ENCODE assay signal across 9 mouse cellular contexts in genomic region chr10:117150764-117151163, GRCm38 (mm10). TPM values are rescaled to one million over a fixed set of nuclear protein-coding genes. Genes with fewer than 3 reads are reported as not detected.
A peak's percentile ranks its signal among the peaks of the same experiment; 100 is the strongest.
DNase-seq lines count a peak whose midpoint lies in the region; ATAC-seq lines count a peak whose summit lies in the region.
"Had no signal": no experiment of that assay in that cellular context is flagged by ENCODE, and none has a peak within 500 bp of the region (broad histone marks: within the 10 kb centered on the region; RNA-seq: fewer than 3 reads in every experiment).

No protein-coding gene starts in this region.

- no peaks in the 10 kb centered on the region for H3K9me3 ChIP-seq in heart, embryonic 10.5 days
- no peaks in the 10 kb centered on the region for H3K9me3 ChIP-seq in midbrain, embryonic 11.5 days (ENCODE audit: control insufficient read depth, low read length)
- H3K9me3 ChIP-seq in midbrain, embryonic 16.5 days (replicated peaks; ENCODE audit: control insufficient read depth, low read length, poor library complexity, severe bottlenecking), result no peaks in the 10 kb centered on the region
- H3K9me3 ChIP-seq in intestine, embryonic 15.5 days, result no peaks in the 10 kb centered on the region
- H3K9me3 ChIP-seq in stomach, embryonic 15.5 days, result no peaks in the 10 kb centered on the region

- no peak overlapping the region for H3K9ac ChIP-seq in midbrain, embryonic 11.5 days (ENCODE audit: low read length)
- no peak overlapping the region for H3K9ac ChIP-seq in midbrain, embryonic 16.5 days (ENCODE audit: low read depth, low read length)
- H3K9ac ChIP-seq in intestine, embryonic 15.5 days, result no peak overlapping the region
- no peak overlapping the region for H3K9ac ChIP-seq in stomach, embryonic 15.5 days

- no peak overlapping the region for H3K4me2 ChIP-seq in midbrain, embryonic 11.5 days
- no peak overlapping the region for H3K4me2 ChIP-seq in midbrain, embryonic 16.5 days (ENCODE audit: low read length)
- H3K4me2 ChIP-seq in intestine, embryonic 15.5 days (replicated peaks), result peak overlapping the region; percentile 81; the same call in 1 of the 2 replicates
- H3K4me2 ChIP-seq in stomach, embryonic 15.5 days, result peak overlapping the region; percentile 78

- H3K4me1 ChIP-seq in heart, embryonic 10.5 days, result peaks cover 37% of the 10 kb centered on the region
- peaks cover 29% of the 10 kb centered on the region for H3K4me1 ChIP-seq in midbrain, embryonic 11.5 days (ENCODE audit: control insufficient read depth, insufficient read depth, low read length)
- H3K4me1 ChIP-seq in midbrain, embryonic 16.5 days (ENCODE audit: control insufficient read depth, insufficient read depth, low read length), result peaks cover 25% of the 10 kb centered on the region
- peaks cover 23% of the 10 kb centered on the region for H3K4me1 ChIP-seq in intestine, embryonic 15.5 days (replicated peaks)
- peaks cover 23% of the 10 kb centered on the region for H3K4me1 ChIP-seq in stomach, embryonic 15.5 days

- no peak for DNase-seq in heart, embryonic 10.5 days (ENCODE audit: low spot score)
- no peak for DNase-seq in heart, postnatal 36 days
- DNase-seq in midbrain, embryonic 11.5 days (ENCODE audit: low spot score, missing footprints), result peak; percentile 91
- no peak for DNase-seq in layer of hippocampus, postnatal 25 days (ENCODE audit: extremely low spot score in 1 of 2, low spot score in 1 of 2)
- DNase-seq: right cerebral cortex, postnatal 14 days had no signal

- H3K27ac ChIP-seq in heart, embryonic 10.5 days, result peak overlapping the region; percentile 76; the same call in 1 of the 2 replicates
- H3K27ac ChIP-seq in midbrain, embryonic 11.5 days (ENCODE audit: low read depth, low read length), result no peak overlapping the region
- H3K27ac ChIP-seq in midbrain, embryonic 16.5 days (ENCODE audit: low read length), result no peak overlapping the region
- no peak overlapping the region for H3K27ac ChIP-seq in intestine, embryonic 15.5 days
- no peak overlapping the region; the same call in 1 of the 2 replicates for H3K27ac ChIP-seq in stomach, embryonic 15.5 days

- no peaks in the 10 kb centered on the region for H3K36me3 ChIP-seq in heart, embryonic 10.5 days
- no peaks in the 10 kb centered on the region for H3K36me3 ChIP-seq in midbrain, embryonic 11.5 days (ENCODE audit: control insufficient read depth, insufficient read depth, low read length)
- no peaks in the 10 kb centered on the region for H3K36me3 ChIP-seq in midbrain, embryonic 16.5 days (ENCODE audit: control insufficient read depth, insufficient read depth, low read length)
- no peaks in the 10 kb centered on the region for H3K36me3 ChIP-seq in intestine, embryonic 15.5 days
- no peaks in the 10 kb centered on the region for H3K36me3 ChIP-seq in stomach, embryonic 15.5 days

- H3K4me3 ChIP-seq in heart, embryonic 10.5 days, result peak overlapping the region; percentile 99
- no peak overlapping the region for H3K4me3 ChIP-seq in midbrain, embryonic 11.5 days (ENCODE audit: low read depth, low read length)
- no peak overlapping the region for H3K4me3 ChIP-seq in midbrain, embryonic 16.5 days (ENCODE audit: low read depth, low read length)
- no peak overlapping the region for H3K4me3 ChIP-seq in intestine, embryonic 15.5 days (replicated peaks)
- no peak overlapping the region for H3K4me3 ChIP-seq in stomach, embryonic 15.5 days (replicated peaks)

- H3K27me3 ChIP-seq in heart, embryonic 10.5 days (ENCODE audit: insufficient read depth, poor library complexity, severe bottlenecking), result no peaks in the 10 kb centered on the region
- peaks cover 7% of the 10 kb centered on the region; the same call in 1 of the 2 replicates for H3K27me3 ChIP-seq in midbrain, embryonic 11.5 days (ENCODE audit: control insufficient read depth, insufficient read depth, low read length)
- no peaks in the 10 kb centered on the region for H3K27me3 ChIP-seq in midbrain, embryonic 16.5 days (ENCODE audit: control insufficient read depth, insufficient read depth, low read depth, low read length)
- H3K27me3 ChIP-seq in intestine, embryonic 15.5 days (replicated peaks), result no peaks in the 10 kb centered on the region
- no peaks in the 10 kb centered on the region for H3K27me3 ChIP-seq in stomach, embryonic 15.5 days (replicated peaks)

- no peak for ATAC-seq in midbrain, embryonic 11.5 days (ENCODE audit: low FRiP score)
- no peak for ATAC-seq in midbrain, embryonic 16.5 days
- no peak for ATAC-seq in intestine, embryonic 15.5 days
- ATAC-seq in stomach, embryonic 15.5 days (ENCODE audit: insufficient read depth, low FRiP score, low read depth), result no peak
- no peak for ATAC-seq in erythroid progenitor cell, adult 5-6 weeks (replicated peaks; ENCODE audit: low FRiP score, poor library complexity, severe bottlenecking)

- intact Hi-C loops in heart, postnatal 36 days (cut with DNase I), result loop anchor here (5.0 kb wide), 1 partner anchor 57 kb away; no protein-coding TSS in a partner anchor

- 11% methylated on average over 10 of the region's 10 CpGs for WGBS in heart, embryonic 10.5 days
- WGBS in midbrain, embryonic 11.5 days, result 14% methylated on average over 10 of the region's 10 CpGs
- 20% methylated on average over 10 of the region's 10 CpGs for WGBS in midbrain, embryonic 16.5 days
- WGBS in intestine, embryonic 15.5 days, result 26% methylated on average over 10 of the region's 10 CpGs
- WGBS in stomach, embryonic 15.5 days, result 31% methylated on average over 10 of the region's 10 CpGs

RNA-seq across cellular contexts. Expression of gene Frs2, which starts 2.4 kb away (rescaled TPM):
- 20.0 and 23.0 TPM in 2 replicates for polyA plus RNA-seq in heart, embryonic 10.5 days (2016; fragmentation: Nextera tagmentation; extraction: Ambion mirVana)
- total RNA-seq in heart, postnatal 36 days (2021), result 10 to 100 TPM; 16.2 to 17.7 TPM
- 27.1 and 28.5 TPM in 2 replicates for polyA plus RNA-seq in midbrain, embryonic 11.5 days (2014; fragmentation: Nextera tagmentation; extraction: Ambion mirVana)
- 19.7 and 20.2 TPM in 2 replicates for polyA plus RNA-seq in midbrain, embryonic 16.5 days (2015; fragmentation: Nextera tagmentation; extraction: Ambion mirVana)
- 14.2 and 16.8 TPM in 2 replicates for polyA plus RNA-seq in intestine, embryonic 15.5 days (2015; fragmentation: Nextera tagmentation; extraction: Ambion mirVana)
- 18.4 and 18.8 TPM in 2 replicates for polyA plus RNA-seq in stomach, embryonic 15.5 days (2015; fragmentation: Nextera tagmentation; extraction: Ambion mirVana)
- 32.1 and 44.4 TPM in 2 replicates for total RNA-seq in erythroid progenitor cell, adult 5-6 weeks (2015; ENCODE audit: low replicate concordance)
- 15.1 and 25.8 TPM in 2 replicates for total RNA-seq in erythroid progenitor cell, adult 5-6 weeks (2017; ENCODE audit: low replicate concordance)
- 10 to 100 TPM; 32.1 to 34.1 TPM for total RNA-seq in layer of hippocampus, postnatal 25 days (2021)

Comparison
In these comparisons a context has a peak if more than half of its experiments do, and no peak if none do; other contexts are left out.
1. H3K4me2 ChIP-seq: peak in intestine, embryonic 15.5 days (single experiment) and stomach, embryonic 15.5 days (single experiment); none in midbrain, embryonic 11.5 days (single experiment) and midbrain, embryonic 16.5 days (single experiment).